Mouse (Mus musculus) liver, embryonic 14.5 days (tissue): Measurements from ENCODE around the gene Fez1. TPM values are rescaled to one million over a fixed set of nuclear protein-coding genes. Genes with fewer than 3 reads are reported as not detected.

ENCODE experiments used
- ATAC-seq: fragments of 200-750 bp; cut with Nextera tagmentation; 2 replicates; pipeline ENCODE4 v1.8.0; 2017; ENCODE audit warnings: moderate number of reproducible peaks, mild to moderate bottlenecking, moderate library complexity; ENCODE audit not compliant: insufficient read depth
- DNase-seq, 3 experiments: peaks; one replicate each; pipeline ENCODE4 v3.0.0-alpha.2; 2012 to 2013; ENCODE audit warnings: low read depth in 3 of 3, low spot score in 3 of 3
- H3K27ac ChIP-seq: fragments of 300-500 bp; sonication (generic); 2 replicates; pipeline ENCODE4 v1.5.1; 2014; ENCODE audit warnings: moderate library complexity, mild to moderate bottlenecking, control low read depth, inconsistent platforms
- H3K27me3 ChIP-seq: fragments of 300-500 bp; sonication (generic); 2 replicates; pipeline ENCODE4 v1.6.1; 2014; ENCODE audit warnings: mild to moderate bottlenecking, low read length, moderate library complexity; ENCODE audit not compliant: control insufficient read depth, insufficient read depth
- H3K36me3 ChIP-seq: fragments of 300-500 bp; sonication (generic); replicated peaks from 2 replicates; pipeline ENCODE4 v1.6.1; 2014; ENCODE audit warnings: low read depth; ENCODE audit not compliant: control insufficient read depth, insufficient read depth
- H3K4me1 ChIP-seq, 2 experiments: fragments of 200-500 bp in 1 of 2; fragments of 300-500 bp in 1 of 2; sonication (generic) in 1 of 2; replicated peaks; 2 replicates each; pipeline ENCODE4 v1.6.1; 2012 to 2014; ENCODE audit warnings: antibody characterized with exemption in 1 of 2, inconsistent platforms in 1 of 2, low read length in 1 of 2; ENCODE audit not compliant: control insufficient read depth in 2 of 2, insufficient read depth in 2 of 2
- H3K4me2 ChIP-seq: fragments of 300-500 bp; sonication (generic); 2 replicates; pipeline ENCODE4 v1.6.1; 2014; ENCODE audit warnings: low read depth, mild to moderate bottlenecking, control low read depth, moderate library complexity
- H3K4me3 ChIP-seq, 2 experiments: fragments of 200-500 bp in 1 of 2; fragments of 300-500 bp in 1 of 2; sonication (generic) in 1 of 2; 2 replicates each; pipeline ENCODE4 v1.5.1; 2012 to 2014; ENCODE audit warnings: low read depth in 2 of 2, low read length in 2 of 2, mild to moderate bottlenecking in 2 of 2, control low read depth in 1 of 2, inconsistent platforms in 1 of 2, moderate library complexity in 1 of 2; ENCODE audit not compliant: insufficient read depth in 1 of 2
- H3K9ac ChIP-seq: fragments of 300-500 bp; sonication (generic); replicated peaks from 2 replicates; pipeline ENCODE4 v1.6.1; 2014; ENCODE audit warnings: mild to moderate bottlenecking, control low read depth, moderate library complexity
- H3K9me3 ChIP-seq: fragments of 300-500 bp; sonication (generic); 2 replicates; pipeline ENCODE4 v1.6.1; 2016; ENCODE audit warnings: low read length, mixed read lengths; ENCODE audit not compliant: control insufficient read depth
- CTCF ChIP-seq: IDR thresholded peaks from 2 replicates; pipeline ENCODE4 v1.5.1; 2016; ENCODE audit warnings: antibody characterized with exemption, low read depth, control low read depth
- EP300 ChIP-seq: IDR thresholded peaks from 2 replicates; pipeline ENCODE4 v1.6.1; 2016; ENCODE audit warnings: antibody characterized with exemption, low read depth
- WGBS: fragments of 180-500 bp; shearing (Covaris S2); extraction: QIAGEN DNeasy Blood & Tissue Kit; methylation state at CpG from one replicate; pipeline ENCODE4 v1.1.7; 2014; ENCODE audit not compliant: insufficient replicate concordance; 5-methylcytosine and 5-hydroxymethylcytosine counted together
- polyA plus RNA-seq, 2 experiments: library from polyadenylated mRNA; depleted of rRNA in 1 of 2; stranded (reverse) in 1 of 2; unstranded in 1 of 2; fragments of >200 nt; fragmentation: Nextera tagmentation in 1 of 2; extraction: Ambion mirVana in 1 of 2; gene quantifications; 2 replicates each; pipeline versions ENCODE4 v1.2.1 to v1.2.3; 2012 to 2014

Gene Fez1
- polyA plus RNA-seq, 2 experiments: 0.12 to 0.28 TPM

DNA sequence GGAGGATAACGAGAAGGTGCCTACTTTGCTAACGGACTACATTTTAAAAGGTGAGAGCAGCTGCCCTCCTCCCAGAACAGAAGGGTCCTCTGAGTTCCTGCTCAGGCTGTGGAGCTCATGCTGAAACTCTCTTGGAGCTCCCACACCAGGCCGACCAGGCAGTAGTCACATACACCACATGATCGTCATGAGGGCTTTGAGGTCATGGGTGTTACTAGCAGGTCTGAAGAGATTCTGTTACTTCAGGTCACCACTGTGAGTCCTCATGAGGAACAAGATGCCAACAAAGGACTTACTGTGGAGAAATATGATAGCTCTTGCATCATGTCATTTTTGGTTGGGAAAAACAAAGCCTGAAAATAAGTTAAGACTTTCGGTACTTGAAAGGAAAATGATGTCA is 54.6 kb downstream of the Fez1 start:
- H3K4me2 ChIP-seq: no peak overlapping the region
- no peak overlapping the region for H3K27ac ChIP-seq
- TF ChIP-seq EP300: no peak
- H3K4me3 ChIP-seq: no peak overlapping the region
- H3K4me1 ChIP-seq: no peaks in the 10 kb centered on the region
- WGBS: 64% methylated on average over 5 of the region's 5 CpGs
- H3K27me3 ChIP-seq: no peaks in the 10 kb centered on the region
- no peaks in the 10 kb centered on the region for H3K36me3 ChIP-seq
- H3K9ac ChIP-seq: no peak overlapping the region
- no peak for DNase-seq
- no peak for ATAC-seq
- no peaks in the 10 kb centered on the region for H3K9me3 ChIP-seq

- no peaks in the 10 kb centered on the region for H3K36me3 ChIP-seq
- TF ChIP-seq EP300 (no peak), CTCF (no peak)
- DNase-seq: no peak
- H3K4me3 ChIP-seq: no peak overlapping the region
- H3K27ac ChIP-seq: no peak overlapping the region
- no peaks in the 10 kb centered on the region for H3K27me3 ChIP-seq
- no peak overlapping the region for H3K4me2 ChIP-seq
- no peak for ATAC-seq
- no peaks in the 10 kb centered on the region for H3K9me3 ChIP-seq
- H3K4me1 ChIP-seq: no peaks in the 10 kb centered on the region
- no peak overlapping the region for H3K9ac ChIP-seq
These were observed 55.1 kb downstream of the Fez1 start for GRCm38 (mm10) chr9:36876787-36877186.

GRCm38 (mm10) chr9:36881615-36882014 is 60.0 kb downstream of the Fez1 start:
- no peak for DNase-seq
- Histone ChIP-seq H3K4me3 (no peak overlapping the region), H3K9ac (no peak overlapping the region), H3K9me3 (no peaks in the 10 kb centered on the region), H3K36me3 (no peaks in the 10 kb centered on the region), H3K27me3 (no peaks in the 10 kb centered on the region), H3K4me1 (no peaks in the 10 kb centered on the region), H3K4me2 (no peak overlapping the region), H3K27ac (no peak overlapping the region)
- no peak for TF ChIP-seq CTCF
- TF ChIP-seq EP300: no peak
- 57% methylated on average over 5 of the region's 5 CpGs for WGBS
- no peak for ATAC-seq

GRCm38 (mm10) chr9:36882034-36882745 is 60.5 kb downstream of the Fez1 start:
- Histone ChIP-seq H3K9me3 (no peaks in the 10 kb centered on the region), H3K27ac (no peak overlapping the region), H3K4me1 (no peaks in the 10 kb centered on the region), H3K4me2 (no peak overlapping the region), H3K4me3 (no peak overlapping the region), H3K9ac (no peak overlapping the region), H3K27me3 (no peaks in the 10 kb centered on the region), H3K36me3 (no peaks in the 10 kb centered on the region)
- WGBS: 38% methylated on average over 8 of the region's 8 CpGs
- ATAC-seq (no peak), DNase-seq (no peak)
- TF ChIP-seq CTCF (no peak), EP300 (no peak)

DNA sequence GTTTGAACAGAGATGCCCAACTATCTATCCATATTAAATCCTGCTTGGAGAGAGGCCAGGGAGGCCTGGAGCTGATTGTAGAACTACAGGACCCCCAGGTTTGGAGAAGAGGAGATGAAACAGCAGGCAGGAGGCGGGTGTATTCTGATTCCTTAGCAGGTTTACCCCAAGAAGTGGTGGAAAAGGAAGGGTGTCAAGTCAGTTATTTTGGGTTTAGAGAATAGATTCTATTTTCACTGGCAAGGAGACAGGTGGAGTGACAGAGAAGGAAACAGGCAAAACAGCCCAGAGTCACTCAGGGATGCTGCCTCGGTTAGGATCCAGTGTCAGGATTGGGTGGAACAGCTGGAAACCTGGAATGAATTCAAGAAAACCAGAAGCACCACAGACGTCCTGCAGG is 61.9 kb downstream of the Fez1 start:
- Histone ChIP-seq H3K4me1 (no peaks in the 10 kb centered on the region), H3K4me2 (no peak overlapping the region)
- no peak for DNase-seq

More for the DNA sequence above, 61.9 kb downstream of the Fez1 start:
- H3K9me3 ChIP-seq: no peaks in the 10 kb centered on the region
- H3K9ac ChIP-seq: no peak overlapping the region
- H3K27ac ChIP-seq: no peak overlapping the region
- no peaks in the 10 kb centered on the region for H3K27me3 ChIP-seq
- ATAC-seq: no peak
- no peak for TF ChIP-seq CTCF
- no peak for TF ChIP-seq EP300
- no peaks in the 10 kb centered on the region for H3K36me3 ChIP-seq
- H3K4me3 ChIP-seq: no peak overlapping the region
- WGBS: 36% methylated on average over 3 of the region's 3 CpGs
